Mouse (Mus musculus) forebrain, embryonic 14.5 days (tissue): Measurements from ENCODE around the gene Wapl. TPM values are rescaled to one million over a fixed set of nuclear protein-coding genes. Genes with fewer than 3 reads are reported as not detected.

ENCODE experiments used
- ATAC-seq: fragments of 200-750 bp; cut with Nextera tagmentation; 2 replicates; pipeline ENCODE4 v1.8.0; 2017; ENCODE audit warnings: mild to moderate bottlenecking, moderate library complexity
- DNase-seq: peaks from one replicate; pipeline ENCODE4 v3.0.0-alpha.2; 2015; ENCODE audit warnings: low spot score
- H3K27ac ChIP-seq: fragments of 300-500 bp; sonication (generic); 2 replicates; pipeline ENCODE4 v1.5.1; 2014; ENCODE audit warnings: low read depth, mild to moderate bottlenecking, control low read depth, low read length, moderate library complexity
- H3K27me3 ChIP-seq: fragments of 300-500 bp; sonication (generic); replicated peaks from 2 replicates; pipeline ENCODE4 v1.6.1; 2014; ENCODE audit warnings: low read length, control low read depth, mixed read lengths; ENCODE audit not compliant: control insufficient read depth, insufficient read depth
- H3K36me3 ChIP-seq: fragments of 300-500 bp; sonication (generic); 2 replicates; pipeline ENCODE4 v1.6.1; 2014; ENCODE audit warnings: low read length, control low read depth; ENCODE audit not compliant: control insufficient read depth, insufficient read depth
- H3K4me1 ChIP-seq: fragments of 300-500 bp; sonication (generic); 2 replicates; pipeline ENCODE4 v1.6.1; 2014; ENCODE audit warnings: antibody characterized with exemption, low read length, control low read depth; ENCODE audit not compliant: control insufficient read depth, insufficient read depth
- H3K4me2 ChIP-seq: fragments of 300-500 bp; sonication (generic); 2 replicates; pipeline ENCODE4 v1.6.1; 2014; ENCODE audit warnings: mild to moderate bottlenecking, control low read depth, low read length
- H3K4me3 ChIP-seq: fragments of 300-500 bp; sonication (generic); 2 replicates; pipeline ENCODE4 v1.5.1; 2014; ENCODE audit warnings: low read depth, low read length, control low read depth
- H3K9ac ChIP-seq: fragments of 300-500 bp; sonication (generic); 2 replicates; pipeline ENCODE4 v1.6.1; 2014; ENCODE audit warnings: mild to moderate bottlenecking, low read length, control low read depth, moderate library complexity
- H3K9me3 ChIP-seq: fragments of 300-500 bp; sonication (generic); replicated peaks from 2 replicates; pipeline ENCODE4 v1.6.1; 2016; ENCODE audit warnings: low read length, control low read depth, mixed read lengths; ENCODE audit not compliant: control insufficient read depth
- WGBS: fragments of 180-500 bp; shearing (Covaris S2); extraction: QIAGEN DNeasy Blood & Tissue Kit; methylation state at CpG from one replicate; pipeline ENCODE4 v1.1.7; 2014; 5-methylcytosine and 5-hydroxymethylcytosine counted together
- polyA plus RNA-seq: library from polyadenylated mRNA; unstranded; fragments of >200 nt; fragmentation: Nextera tagmentation; extraction: Ambion mirVana; gene quantifications from 2 replicates; pipeline ENCODE4 v1.2.1, GENCODE M21; 2014

The Wapl gene
- polyA plus RNA-seq, 1 experiment from 2014 or later = 20.7 TPM

DNA sequence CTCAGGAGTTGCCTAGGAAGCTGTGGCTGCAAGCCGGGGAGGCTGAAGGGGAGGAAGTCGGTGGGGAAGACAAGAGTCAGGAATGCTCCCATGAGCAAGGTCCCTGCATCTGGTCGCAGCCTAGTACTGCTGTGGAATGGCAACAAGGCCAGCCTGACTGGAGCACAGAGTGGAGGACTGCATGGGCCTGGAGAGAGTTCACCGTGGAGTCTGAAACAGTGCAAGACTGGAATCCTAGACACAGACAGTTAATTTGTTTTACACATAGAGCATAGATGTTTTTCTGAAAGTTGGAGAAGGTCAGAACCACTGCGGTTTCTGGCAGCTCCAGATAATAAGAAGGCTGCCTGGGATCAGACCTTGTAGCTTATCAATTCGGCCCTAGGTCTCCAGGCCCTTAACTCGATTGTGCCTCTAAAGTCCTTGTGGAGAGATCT lies 13.4 kb upstream of the Wapl start:
- WGBS = 40% methylated on average over 7 of the region's 7 CpGs
- Histone ChIP-seq H3K9ac (no peak overlapping the region), H3K9me3 (no peaks in the 10 kb centered on the region), H3K27me3 (peaks cover 23% of the 10 kb centered on the region), H3K27ac (no peak overlapping the region), H3K4me1 (no peaks in the 10 kb centered on the region), H3K4me3 (no peak overlapping the region), H3K36me3 (no peaks in the 10 kb centered on the region), H3K4me2 (no peak overlapping the region)
- DNase-seq (no peak), ATAC-seq (no peak)

DNA sequence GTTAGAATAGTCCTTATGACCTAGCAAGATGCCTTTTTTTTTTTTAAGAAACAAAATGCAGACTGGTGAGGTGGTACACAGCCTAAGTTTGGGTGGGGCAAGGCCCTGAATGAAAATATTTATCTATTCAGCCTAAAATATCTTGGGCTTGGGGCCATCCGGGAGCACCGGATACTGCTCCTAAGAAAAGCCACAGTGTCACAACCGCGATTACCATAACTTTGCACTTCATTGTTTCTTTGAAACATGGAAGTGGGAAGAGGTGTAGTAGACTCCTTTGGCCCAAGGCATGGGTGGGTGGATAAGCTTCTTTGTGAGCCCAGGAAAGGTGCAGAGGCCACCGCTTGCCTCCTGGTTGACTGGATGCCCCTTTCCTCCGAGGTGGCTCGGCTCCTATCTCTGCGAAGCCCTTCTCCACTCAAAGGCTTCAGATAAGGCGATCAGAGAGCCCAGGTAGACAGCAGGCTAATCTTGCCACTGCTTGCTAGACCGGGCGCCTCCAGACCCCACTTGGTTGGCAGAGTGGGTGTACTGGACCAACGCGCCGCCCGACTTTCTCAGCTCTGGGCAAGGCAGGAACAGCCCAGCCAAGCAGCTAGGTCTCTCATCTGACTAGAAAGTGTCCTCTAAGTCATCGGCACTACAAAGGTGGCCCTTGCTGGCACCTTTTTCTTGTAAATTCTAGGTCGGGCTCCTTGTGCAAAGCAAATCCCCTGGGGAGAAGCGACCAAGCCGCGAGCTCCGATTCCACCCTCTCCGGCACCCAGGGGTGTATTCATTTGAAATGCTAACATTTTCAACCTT lies 12.7 kb upstream of the Wapl start:
- Histone ChIP-seq H3K4me3 (peak overlapping the region; percentile 34), H3K27ac (no peak overlapping the region), H3K4me1 (no peaks in the 10 kb centered on the region), H3K9me3 (no peaks in the 10 kb centered on the region), H3K27me3 (peaks cover 23% of the 10 kb centered on the region), H3K4me2 (peak overlapping the region; percentile 58), H3K36me3 (no peaks in the 10 kb centered on the region), H3K9ac (peak overlapping the region; percentile 38; the same call in 1 of the 2 replicates)
- DNase-seq (no peak), ATAC-seq (no peak)
- WGBS = 10% methylated on average over 22 of the region's 22 CpGs

DNA sequence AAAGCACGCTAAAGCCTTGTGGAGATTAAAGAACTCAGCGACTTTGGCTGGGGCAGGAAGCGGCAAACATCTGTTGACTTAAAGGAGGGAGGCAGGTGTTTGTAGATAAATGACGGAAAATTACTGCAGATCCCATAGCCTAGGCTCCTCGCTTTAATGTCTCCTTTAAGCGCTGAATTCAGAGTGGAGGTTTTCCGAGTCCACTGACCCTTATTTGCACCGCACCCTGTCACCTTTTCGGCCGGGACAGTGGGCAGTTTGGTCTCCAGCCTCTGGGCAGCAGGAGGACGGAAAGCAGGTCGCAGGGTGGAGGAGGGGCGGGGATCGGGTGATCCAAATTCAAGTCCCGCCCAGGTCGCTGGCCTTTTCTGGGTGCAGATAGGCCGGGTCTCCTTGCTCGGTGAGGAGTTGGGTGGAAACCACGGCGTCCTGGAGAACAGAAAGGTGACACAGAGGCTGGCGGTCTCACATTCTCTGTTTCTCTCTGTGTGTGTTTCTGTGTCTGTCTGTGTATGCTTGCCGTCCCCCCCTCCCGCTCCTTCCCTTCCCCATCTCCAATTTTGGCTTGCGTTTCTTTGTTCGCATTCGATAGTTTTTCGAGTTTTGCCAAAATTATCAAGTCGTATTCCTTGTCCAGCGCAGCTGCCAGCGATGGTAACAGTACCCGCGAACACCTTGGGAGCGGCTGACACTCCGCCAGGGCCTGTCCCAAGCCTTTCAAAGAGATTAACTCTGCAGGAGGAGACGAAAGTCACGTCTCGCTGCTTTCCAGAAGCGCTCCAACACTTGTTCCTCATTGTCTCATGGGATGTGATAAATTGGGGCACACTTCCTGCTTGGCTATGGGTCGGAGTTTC lies 11.9 kb upstream of the Wapl start:
- H3K27me3 ChIP-seq = peaks cover 23% of the 10 kb centered on the region
- H3K4me1 ChIP-seq = no peaks in the 10 kb centered on the region
- DNase-seq = peak; percentile 49
- no peaks in the 10 kb centered on the region for H3K9me3 ChIP-seq
- peak overlapping the region; percentile 58 for H3K4me2 ChIP-seq
- H3K36me3 ChIP-seq = no peaks in the 10 kb centered on the region
- peak overlapping the region; percentile 38 for H3K9ac ChIP-seq
- no peak overlapping the region for H3K27ac ChIP-seq
- H3K4me3 ChIP-seq = peak overlapping the region; percentile 34
- under 1% methylated on average over 39 of the region's 39 CpGs for WGBS
- peak; percentile 40; the same call in 1 of the 2 replicates for ATAC-seq

DNA sequence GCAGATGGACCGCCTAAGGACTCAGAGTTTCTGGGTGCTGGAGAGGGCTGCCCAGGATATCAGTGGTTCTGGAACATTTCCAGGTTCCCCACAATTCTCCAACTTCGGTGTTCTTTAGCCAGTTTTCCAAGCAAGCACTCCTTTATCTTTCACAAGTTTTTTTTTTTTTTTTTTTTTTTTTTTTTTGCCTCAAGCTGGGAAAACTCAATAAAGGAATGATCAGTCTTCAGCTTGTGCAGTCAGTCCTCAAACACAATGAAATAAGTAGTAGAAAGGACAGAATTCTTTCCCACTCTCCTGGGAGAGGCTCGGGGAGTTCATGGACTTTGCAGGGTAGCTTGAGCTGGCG lies 11.3 kb upstream of the Wapl start:
- DNase-seq = no peak
- Histone ChIP-seq H3K27me3 (peaks cover 23% of the 10 kb centered on the region), H3K4me1 (no peaks in the 10 kb centered on the region), H3K9ac (peak overlapping the region; percentile 38), H3K4me2 (peak overlapping the region; percentile 58), H3K9me3 (no peaks in the 10 kb centered on the region), H3K27ac (no peak overlapping the region), H3K36me3 (no peaks in the 10 kb centered on the region), H3K4me3 (peak overlapping the region; percentile 34)
- ATAC-seq = no peak
- WGBS = 6% methylated on average over 4 of the region's 4 CpGs

DNA sequence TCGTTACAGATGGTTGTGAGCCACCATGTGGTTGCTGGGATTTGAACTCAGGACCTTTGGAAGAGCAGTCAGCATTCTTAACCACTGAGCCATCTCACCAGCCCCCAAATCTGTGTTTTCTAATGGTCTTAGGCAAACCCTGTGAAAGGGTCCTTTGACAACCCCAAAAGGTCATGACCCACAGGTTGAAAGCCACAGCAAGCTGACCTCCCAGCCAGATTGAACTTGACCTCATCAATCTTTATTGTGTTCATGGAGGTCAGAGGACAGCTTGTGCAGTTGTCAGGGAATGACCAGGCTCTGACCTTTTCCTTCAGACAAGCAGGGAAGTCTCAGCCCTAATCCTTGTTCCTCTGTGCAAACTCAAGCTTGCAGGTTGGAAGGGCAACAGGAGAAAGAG lies 10.3 kb upstream of the Wapl start:
- no peak for ATAC-seq
- H3K27me3 ChIP-seq = peaks cover 23% of the 10 kb centered on the region

DNA sequence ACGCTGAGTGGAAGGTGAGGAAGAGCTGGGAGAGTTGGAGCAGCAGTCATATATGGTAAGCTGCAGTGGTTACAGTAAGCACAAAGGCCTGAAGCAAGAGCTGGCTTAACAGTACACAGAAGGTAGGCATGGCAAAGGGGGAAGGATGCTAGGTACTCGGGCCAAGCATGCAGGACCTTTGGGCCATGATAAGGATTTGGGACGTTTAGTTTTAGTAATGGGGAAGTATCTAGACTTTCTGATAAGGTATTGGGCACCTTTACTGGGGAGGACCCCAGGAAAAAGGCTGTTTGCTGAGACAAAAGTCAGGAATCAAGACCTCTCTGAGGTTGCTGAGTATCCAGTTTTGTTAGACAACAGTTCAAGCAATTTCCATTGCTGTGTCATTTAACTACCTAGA lies 4.6 kb upstream of the Wapl start:
- Histone ChIP-seq H3K27me3 (no peaks in the 10 kb centered on the region), H3K9me3 (no peaks in the 10 kb centered on the region), H3K4me3 (no peak overlapping the region), H3K4me2 (no peak overlapping the region), H3K9ac (no peak overlapping the region), H3K36me3 (no peaks in the 10 kb centered on the region), H3K4me1 (no peaks in the 10 kb centered on the region), H3K27ac (no peak overlapping the region)
- ATAC-seq (no peak), DNase-seq (no peak)
- 83% methylated on average over 3 of the region's 3 CpGs for WGBS

More for the DNA sequence above, 10.3 kb upstream of the Wapl start:
- Histone ChIP-seq H3K36me3 (no peaks in the 10 kb centered on the region), H3K4me1 (no peaks in the 10 kb centered on the region), H3K4me3 (no peak overlapping the region), H3K9me3 (no peaks in the 10 kb centered on the region), H3K27ac (no peak overlapping the region), H3K4me2 (no peak overlapping the region), H3K9ac (no peak overlapping the region)
- 81% methylated on average over 1 of the region's 1 CpGs for WGBS
- no peak for DNase-seq

DNA sequence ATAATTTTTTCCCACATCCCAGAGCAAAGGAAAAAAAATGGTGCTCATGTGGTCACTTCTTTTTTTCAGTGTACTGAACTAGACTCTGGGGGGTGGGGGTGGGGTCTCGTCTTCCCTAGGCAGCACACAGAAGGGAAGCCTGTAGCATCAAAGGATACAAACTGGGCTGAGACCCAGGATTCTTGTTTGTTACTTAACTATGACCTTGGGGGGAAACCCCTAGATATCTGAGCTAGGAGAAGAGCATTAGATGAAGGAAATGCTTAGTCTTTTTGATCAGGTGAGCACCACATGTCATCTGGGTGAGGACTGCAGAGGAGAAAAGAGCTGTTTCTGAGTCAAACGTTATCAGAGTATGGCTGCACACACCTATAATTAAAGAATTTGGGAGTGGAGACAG lies 3.5 kb upstream of the Wapl start:
- WGBS = 55% methylated on average over 2 of the region's 2 CpGs
- Histone ChIP-seq H3K4me2 (no peak overlapping the region), H3K9me3 (no peaks in the 10 kb centered on the region), H3K4me3 (no peak overlapping the region), H3K9ac (no peak overlapping the region), H3K27me3 (no peaks in the 10 kb centered on the region), H3K27ac (no peak overlapping the region), H3K36me3 (no peaks in the 10 kb centered on the region), H3K4me1 (peaks cover 4% of the 10 kb centered on the region)
- ATAC-seq (no peak), DNase-seq (no peak)

DNA sequence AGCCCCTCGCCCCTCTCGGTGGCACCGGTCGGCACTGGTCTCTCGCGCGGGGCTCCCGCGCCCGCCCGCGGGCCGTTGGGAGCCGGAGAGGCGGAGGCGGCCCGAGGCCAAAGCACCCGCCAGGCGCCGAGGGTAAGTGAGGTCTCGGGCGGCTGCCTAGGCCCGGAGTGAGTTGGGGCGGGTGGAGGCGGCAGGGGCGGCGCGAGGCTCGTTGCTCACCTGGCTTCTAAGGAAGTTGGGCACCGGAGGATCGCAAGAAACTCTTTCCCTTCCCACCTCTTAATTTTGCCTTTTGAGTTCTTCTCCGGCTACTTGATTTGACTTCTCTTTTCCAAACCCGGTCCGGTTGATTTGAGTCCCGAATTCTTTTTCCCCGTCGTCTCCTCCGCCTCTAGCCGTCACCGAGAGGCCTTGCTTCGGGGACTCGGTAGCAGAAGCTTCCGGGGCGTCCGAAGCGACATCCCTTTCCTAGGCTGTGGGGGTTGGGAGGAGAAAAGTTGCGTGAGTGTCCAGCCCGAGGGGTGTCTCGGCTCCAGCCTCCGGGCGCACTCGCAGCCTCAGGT lies 582 bp downstream of the Wapl start:
- Histone ChIP-seq H3K36me3 (peaks cover 10% of the 10 kb centered on the region), H3K4me1 (peaks cover 8% of the 10 kb centered on the region), H3K27ac (peak overlapping the region; percentile 87), H3K9me3 (no peaks in the 10 kb centered on the region), H3K27me3 (no peaks in the 10 kb centered on the region), H3K4me2 (peak overlapping the region; percentile 91), H3K9ac (peak overlapping the region; percentile 95), H3K4me3 (peak overlapping the region; percentile 96)
- WGBS = under 1% methylated on average over 49 of the region's 52 CpGs
- DNase-seq (peak; percentile 40), ATAC-seq (no peak)
